Mouse (Mus musculus): Measurements from ENCODE around the gene Kif22. TPM values are rescaled to one million over a fixed set of nuclear protein-coding genes. Genes with fewer than 3 reads are reported as not detected.

The Kif22 gene
- total and polyA plus RNA-seq, 3 experiments = 0.39 to 0.84 (median 0.65) TPM

DNA sequence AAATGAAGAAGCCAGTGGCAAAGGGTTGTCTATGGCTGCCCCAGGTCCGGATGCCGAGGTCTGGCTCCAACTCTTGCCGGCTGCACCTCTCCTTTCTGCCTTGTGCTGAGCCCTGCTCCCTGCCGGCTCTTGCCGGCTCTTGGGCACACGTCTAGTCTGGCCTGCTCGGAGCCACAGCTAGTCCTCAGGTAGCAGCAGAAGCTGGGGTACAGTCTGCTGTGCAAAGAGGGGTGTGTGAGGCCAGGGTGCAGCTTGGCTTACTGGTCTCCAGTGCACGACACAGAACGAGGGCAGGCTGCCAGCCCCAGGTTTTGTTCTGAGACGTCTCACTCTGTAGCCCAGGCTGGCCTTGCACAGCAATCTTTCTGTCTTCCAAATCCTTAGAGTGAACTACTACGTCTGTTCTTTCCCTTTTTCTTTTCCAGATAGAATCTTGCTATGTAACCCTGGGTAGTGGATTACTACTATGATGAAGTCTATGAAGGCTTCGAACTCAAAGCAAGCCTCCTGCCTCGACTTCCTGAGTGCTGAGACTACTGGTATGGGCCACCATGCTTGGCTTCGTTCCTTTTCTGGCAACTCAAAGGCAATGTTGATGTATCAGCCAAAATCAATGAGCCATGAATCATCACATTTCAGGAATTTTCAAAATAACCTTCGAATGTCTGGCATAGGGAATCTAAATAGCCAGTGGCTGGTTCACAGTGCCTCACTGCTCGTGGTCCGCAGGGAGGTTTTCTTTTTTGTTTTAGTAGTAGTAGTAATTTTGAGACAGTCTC, 32.8 kb downstream of the Kif22 start:
- H3K27me3 ChIP-seq (ENCODE audit: control insufficient read depth, insufficient read depth, low read length) = no peaks in the 10 kb centered on the region
- WGBS = 78% methylated on average over 17 of the region's 17 CpGs
- no peak overlapping the region for H3K9ac ChIP-seq (ENCODE audit: low read depth, low read length)
- no peak overlapping the region for H3K4me3 ChIP-seq
- TF ChIP-seq EP300 (IDR thresholded peaks at IDR 0.05; ENCODE audit: insufficient read depth, low read depth, low read length) = no peak
- TF ChIP-seq CTCF (IDR thresholded peaks at IDR 0.05) = no peak
- no peak for TF ChIP-seq POLR2A (IDR thresholded peaks at IDR 0.05; ENCODE audit: insufficient read depth, low read depth, low read length)
- H3K4me1 ChIP-seq (ENCODE audit: control insufficient read depth, insufficient read depth, low read length) = peaks cover 19% of the 10 kb centered on the region
- no peak for DNase-seq
- 0 out of 2 replicates have a peak, but pooled peaks cover 4% of the 10 kb centered on the region for H3K79me2 ChIP-seq (replicated peaks; ENCODE audit: control insufficient read depth, insufficient read depth, low read length)
- intact Hi-C loops (cut with DNase I) = loop anchor here (10.0 kb wide), 1 partner anchor 185 kb away; the partner anchor contains the start of gene Cd2bp2
- peaks cover 4% of the 10 kb centered on the region; the same call in 1 of the 2 replicates for H3K36me3 ChIP-seq (ENCODE audit: control insufficient read depth, insufficient read depth, low read length)
- peak overlapping the region; percentile 87 for H3K27ac ChIP-seq

GRCm38 (mm10) chr7:127008239-127009019, 33.8 kb downstream of the Kif22 start:
- intact Hi-C loops (cut with DNase I) = no loop called here
- H3K79me2 ChIP-seq (replicated peaks; ENCODE audit: control insufficient read depth, insufficient read depth, low read length) = 0 out of 2 replicates have a peak, but pooled peaks cover 1% of the 10 kb centered on the region
- peaks cover 18% of the 10 kb centered on the region for H3K4me1 ChIP-seq (ENCODE audit: control insufficient read depth, insufficient read depth, low read length)
- H3K9ac ChIP-seq (ENCODE audit: low read depth, low read length) = peak overlapping the region; percentile 47
- WGBS = 26% methylated on average over 9 of the region's 9 CpGs
- peaks cover 4% of the 10 kb centered on the region; the same call in 1 of the 2 replicates for H3K36me3 ChIP-seq (ENCODE audit: control insufficient read depth, insufficient read depth, low read length)
- peak overlapping the region; percentile 87 for H3K27ac ChIP-seq
- H3K27me3 ChIP-seq (ENCODE audit: control insufficient read depth, insufficient read depth, low read length) = no peaks in the 10 kb centered on the region
- H3K4me3 ChIP-seq = no peak overlapping the region
- TF ChIP-seq CTCF (IDR thresholded peaks at IDR 0.05) (no peak), EP300 (IDR thresholded peaks at IDR 0.05; ENCODE audit: insufficient read depth, low read depth, low read length) (peak; percentile 81)
- DNase-seq = peak; percentile 81 to 87

DNA sequence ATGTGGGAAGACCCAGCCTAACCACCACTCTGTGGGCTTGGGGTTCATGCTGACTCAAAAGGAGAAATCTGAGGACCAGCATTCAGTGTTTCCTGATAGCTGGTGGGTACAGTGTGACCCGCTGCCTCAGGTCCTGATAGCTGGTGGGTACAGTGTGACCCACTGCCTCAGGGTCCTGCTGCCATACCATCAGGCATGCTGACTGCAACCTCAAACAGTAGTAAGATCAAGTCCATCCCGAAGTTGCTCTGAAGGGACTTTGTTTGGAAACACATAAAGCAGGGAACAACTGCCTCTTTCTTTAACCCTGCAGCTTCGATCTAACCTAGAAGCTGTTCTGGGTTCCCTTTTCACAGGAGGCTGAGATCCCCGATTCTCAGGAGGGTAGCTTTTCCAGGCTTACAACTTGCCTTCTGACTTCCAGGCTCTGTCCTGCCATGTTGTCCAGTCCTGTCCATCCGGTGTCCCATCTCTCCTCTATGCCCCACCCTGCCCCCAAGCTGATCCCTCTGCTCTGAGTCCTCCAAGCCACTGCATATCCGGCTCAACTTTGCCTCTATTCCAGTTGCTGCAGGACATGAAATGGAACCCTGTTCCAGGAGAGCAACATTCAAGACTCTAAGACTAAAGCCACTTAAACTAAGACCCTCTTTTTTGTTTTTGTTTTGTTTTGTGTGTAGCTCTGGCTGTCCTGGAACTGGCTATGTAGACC, 34.8 kb downstream of the Kif22 start:
- Histone ChIP-seq H3K4me3 (no peak overlapping the region), H3K4me1 (ENCODE audit: control insufficient read depth, insufficient read depth, low read length) (peaks cover 15% of the 10 kb centered on the region), H3K27ac (peak overlapping the region; percentile 87), H3K36me3 (ENCODE audit: control insufficient read depth, insufficient read depth, low read length) (peaks cover 4% of the 10 kb centered on the region; the same call in 1 of the 2 replicates), H3K79me2 (replicated peaks; ENCODE audit: control insufficient read depth, insufficient read depth, low read length) (0 out of 2 replicates have a peak, but pooled peaks cover 1% of the 10 kb centered on the region), H3K27me3 (ENCODE audit: control insufficient read depth, insufficient read depth, low read length) (no peaks in the 10 kb centered on the region), H3K9ac (ENCODE audit: low read depth, low read length) (no peak overlapping the region)
- 87% methylated on average over 6 of the region's 6 CpGs for WGBS
- intact Hi-C loops (cut with DNase I) = no loop called here
- TF ChIP-seq POLR2A (IDR thresholded peaks at IDR 0.05; ENCODE audit: insufficient read depth, low read depth, low read length) (no peak), EP300 (IDR thresholded peaks at IDR 0.05; ENCODE audit: insufficient read depth, low read depth, low read length) (no peak), CTCF (IDR thresholded peaks at IDR 0.05) (no peak)
- no peak for DNase-seq

DNA sequence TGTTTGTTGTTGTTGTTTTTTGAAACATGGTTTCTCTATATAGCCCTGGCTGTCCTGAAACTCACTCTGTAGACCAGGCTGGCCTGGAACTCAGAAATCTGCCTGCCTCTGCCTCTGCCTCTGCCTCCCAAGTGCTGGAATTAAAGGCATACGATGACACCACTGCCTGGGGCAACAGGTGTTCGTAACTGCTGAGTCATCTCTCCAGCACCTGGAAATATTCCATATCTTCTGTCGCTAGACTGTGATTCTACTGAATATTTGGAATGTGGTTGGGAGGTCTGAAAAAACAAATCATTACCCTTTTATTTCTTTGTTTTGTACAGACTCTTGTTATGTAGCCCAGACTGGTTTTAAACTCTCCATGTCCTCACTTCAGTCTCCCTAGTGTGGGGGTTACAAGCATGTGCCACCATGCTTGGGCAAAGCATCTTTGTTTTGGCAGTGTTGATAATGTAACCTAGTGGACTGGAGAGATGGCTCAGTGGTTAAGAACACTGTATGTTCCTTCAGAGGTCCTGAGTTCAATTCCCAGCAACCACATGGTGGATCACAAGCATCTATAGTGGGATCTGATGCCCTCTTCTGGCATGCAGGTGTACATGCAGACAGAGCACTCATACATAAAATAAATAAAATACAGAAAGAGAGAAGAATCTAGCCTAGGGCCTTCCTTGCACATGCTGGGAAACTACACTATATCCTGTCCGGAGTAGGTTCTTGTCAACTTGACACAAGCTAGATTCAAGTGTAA, 38.0 kb downstream of the Kif22 start:
- WGBS = 83% methylated on average over 4 of the region's 4 CpGs
- H3K4me1 ChIP-seq (ENCODE audit: control insufficient read depth, insufficient read depth, low read length) = peaks cover 13% of the 10 kb centered on the region
- intact Hi-C loops (cut with DNase I) = no loop called here
- H3K79me2 ChIP-seq (replicated peaks; ENCODE audit: control insufficient read depth, insufficient read depth, low read length) = no peaks in the 10 kb centered on the region
- no peaks in the 10 kb centered on the region for H3K27me3 ChIP-seq (ENCODE audit: control insufficient read depth, insufficient read depth, low read length)
- no peak overlapping the region for H3K9ac ChIP-seq (ENCODE audit: low read depth, low read length)
- TF ChIP-seq CTCF (IDR thresholded peaks at IDR 0.05) (peak; percentile 52), POLR2A (IDR thresholded peaks at IDR 0.05; ENCODE audit: insufficient read depth, low read depth, low read length) (no peak)
- peaks cover 4% of the 10 kb centered on the region; the same call in 1 of the 2 replicates for H3K36me3 ChIP-seq (ENCODE audit: control insufficient read depth, insufficient read depth, low read length)
- no peak overlapping the region for H3K4me3 ChIP-seq
- no peak for DNase-seq
- H3K27ac ChIP-seq = no peak overlapping the region

DNA sequence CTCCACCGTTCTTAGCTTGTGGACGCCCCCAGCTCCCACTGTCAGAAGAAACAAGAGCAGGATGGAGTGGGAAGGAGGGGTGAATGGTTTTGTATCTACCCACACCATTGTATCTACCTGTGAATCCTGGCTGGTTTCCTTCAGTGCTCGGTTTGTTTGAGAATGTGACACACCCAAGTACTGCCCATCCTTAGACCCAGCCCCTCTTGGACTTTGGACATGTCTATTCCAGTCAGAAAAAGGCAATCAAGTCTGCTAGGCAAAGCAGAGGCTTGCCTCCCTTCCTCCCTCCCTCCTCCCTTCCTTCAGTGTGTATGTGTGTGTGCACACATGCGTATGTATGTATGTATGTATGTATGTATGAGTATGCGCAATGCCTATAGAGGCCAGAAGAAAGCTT, 38.7 kb downstream of the Kif22 start:
- TF ChIP-seq CTCF (IDR thresholded peaks at IDR 0.05) = no peak
- no peak for TF ChIP-seq POLR2A (IDR thresholded peaks at IDR 0.05; ENCODE audit: insufficient read depth, low read depth, low read length)
- TF ChIP-seq EP300 (IDR thresholded peaks at IDR 0.05; ENCODE audit: insufficient read depth, low read depth, low read length) = no peak
- 76% methylated on average over 5 of the region's 5 CpGs for WGBS
- peaks cover 4% of the 10 kb centered on the region; the same call in 1 of the 2 replicates for H3K36me3 ChIP-seq (ENCODE audit: control insufficient read depth, insufficient read depth, low read length)
- no peaks in the 10 kb centered on the region for H3K79me2 ChIP-seq (replicated peaks; ENCODE audit: control insufficient read depth, insufficient read depth, low read length)
- H3K9ac ChIP-seq (ENCODE audit: low read depth, low read length) = no peak overlapping the region
- H3K4me3 ChIP-seq = no peak overlapping the region
- no peak for DNase-seq
- H3K4me1 ChIP-seq (ENCODE audit: control insufficient read depth, insufficient read depth, low read length) = peaks cover 8% of the 10 kb centered on the region
- no peak overlapping the region for H3K27ac ChIP-seq
- intact Hi-C loops (cut with DNase I) = no loop called here
- H3K27me3 ChIP-seq (ENCODE audit: control insufficient read depth, insufficient read depth, low read length) = no peaks in the 10 kb centered on the region

Measured in heart, adult 2 months (tissue).